Mouse (Mus musculus): ENCODE measurements around the gene Fer1l4. TPM values are rescaled to one million over a fixed set of nuclear protein-coding genes. Genes with fewer than 3 reads are reported as not detected.

The Fer1l4 gene
- total and polyA plus RNA-seq, 3 experiments: 0.12 TPM; not detected in 2

DNA sequence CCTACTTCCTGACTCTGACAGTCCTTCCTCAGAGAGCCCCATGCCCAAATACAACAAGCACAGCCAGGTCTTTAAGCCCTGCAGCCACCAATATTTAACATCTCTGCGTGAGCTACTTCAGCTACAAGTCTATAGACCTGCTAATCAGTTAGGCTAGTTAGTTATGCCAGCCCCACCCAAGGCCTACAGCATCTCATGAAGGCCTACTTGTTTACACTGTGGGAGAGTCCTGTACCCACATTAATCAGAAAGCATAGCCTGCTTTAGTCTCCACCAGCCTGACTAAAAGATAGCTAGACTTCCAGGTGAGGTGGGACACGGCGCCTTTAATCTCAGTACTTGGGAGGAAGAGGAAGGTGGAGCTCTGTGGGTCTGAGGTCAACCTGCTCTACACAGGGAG is 13.4 kb downstream of the Fer1l4 start:
- intact Hi-C loops (cut with DNase I): no loop called here
- Histone ChIP-seq H3K27me3 (ENCODE audit: control insufficient read depth, insufficient read depth, low read length) (no peaks in the 10 kb centered on the region), H3K4me1 (ENCODE audit: control insufficient read depth, insufficient read depth, low read length) (no peaks in the 10 kb centered on the region), H3K79me2 (replicated peaks; ENCODE audit: control insufficient read depth, insufficient read depth, low read length) (no peaks in the 10 kb centered on the region), H3K36me3 (ENCODE audit: control insufficient read depth, insufficient read depth, low read length) (no peaks in the 10 kb centered on the region), H3K9ac (ENCODE audit: low read depth, low read length) (no peak overlapping the region), H3K27ac (no peak overlapping the region), H3K4me3 (no peak overlapping the region)
- TF ChIP-seq EP300 (IDR thresholded peaks at IDR 0.05; ENCODE audit: insufficient read depth, low read depth, low read length) (no peak), CTCF (IDR thresholded peaks at IDR 0.05) (no peak), POLR2A (IDR thresholded peaks at IDR 0.05; ENCODE audit: insufficient read depth, low read depth, low read length) (no peak)
- no peak for DNase-seq
- WGBS: 77% methylated on average over 3 of the region's 3 CpGs

DNA sequence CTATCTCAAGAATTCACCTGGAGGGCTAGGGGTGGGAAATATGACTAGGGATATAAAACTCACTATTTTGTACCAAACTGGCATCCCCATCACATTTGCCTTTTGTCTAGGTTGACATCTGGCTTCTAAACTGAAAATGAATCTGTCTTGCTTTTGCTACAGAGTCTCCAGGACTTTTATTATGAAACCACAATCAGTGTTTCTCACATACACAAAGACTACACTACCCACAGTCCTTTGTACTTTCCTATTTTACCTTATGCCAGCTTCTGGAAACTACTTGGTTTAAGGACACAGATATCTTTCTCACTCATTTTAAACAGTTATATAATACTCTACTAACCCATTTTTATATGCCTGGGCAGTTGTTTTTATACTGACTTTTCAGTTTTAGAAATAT is 27.3 kb downstream of the Fer1l4 start:
- H3K27ac ChIP-seq: no peak overlapping the region
- intact Hi-C loops (cut with DNase I): no loop called here
- no peak for DNase-seq
- H3K4me3 ChIP-seq: no peak overlapping the region
- H3K9ac ChIP-seq (ENCODE audit: low read depth, low read length): no peak overlapping the region
- no peaks in the 10 kb centered on the region for H3K36me3 ChIP-seq (ENCODE audit: control insufficient read depth, insufficient read depth, low read length)
- no peak for TF ChIP-seq EP300 (IDR thresholded peaks at IDR 0.05; ENCODE audit: insufficient read depth, low read depth, low read length)
- TF ChIP-seq CTCF (IDR thresholded peaks at IDR 0.05): no peak
- TF ChIP-seq POLR2A (IDR thresholded peaks at IDR 0.05; ENCODE audit: insufficient read depth, low read depth, low read length): no peak
- H3K27me3 ChIP-seq (ENCODE audit: control insufficient read depth, insufficient read depth, low read length): no peaks in the 10 kb centered on the region
- no peaks in the 10 kb centered on the region for H3K4me1 ChIP-seq (ENCODE audit: control insufficient read depth, insufficient read depth, low read length)
- no peaks in the 10 kb centered on the region for H3K79me2 ChIP-seq (replicated peaks; ENCODE audit: control insufficient read depth, insufficient read depth, low read length)

DNA sequence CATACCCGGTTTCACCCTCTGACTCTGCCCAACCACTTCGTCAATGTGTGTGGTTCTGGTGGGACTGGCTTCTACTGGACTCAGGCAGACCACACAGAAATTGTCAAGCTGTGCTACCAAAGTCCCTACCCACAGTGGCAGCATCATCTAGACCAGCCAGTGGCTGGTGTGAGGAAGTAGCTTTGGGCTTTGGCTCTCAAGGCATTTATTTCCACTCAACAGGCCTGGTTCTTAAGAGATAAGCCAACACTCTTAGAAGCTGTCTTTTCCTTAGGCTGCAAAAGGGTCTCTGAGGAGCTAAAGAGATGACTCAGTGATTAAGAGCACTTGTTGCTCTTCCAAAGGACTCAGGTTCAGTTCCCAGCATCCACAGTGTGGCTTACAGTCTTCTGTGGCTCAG is 31.0 kb downstream of the Fer1l4 start:
- no peaks in the 10 kb centered on the region for H3K79me2 ChIP-seq (replicated peaks; ENCODE audit: control insufficient read depth, insufficient read depth, low read length)
- WGBS: 88% methylated on average over 2 of the region's 2 CpGs
- no peaks in the 10 kb centered on the region for H3K27me3 ChIP-seq (ENCODE audit: control insufficient read depth, insufficient read depth, low read length)
- H3K27ac ChIP-seq: no peak overlapping the region
- no peaks in the 10 kb centered on the region for H3K4me1 ChIP-seq (ENCODE audit: control insufficient read depth, insufficient read depth, low read length)
- no peak for DNase-seq
- H3K36me3 ChIP-seq (ENCODE audit: control insufficient read depth, insufficient read depth, low read length): no peaks in the 10 kb centered on the region
- no peak overlapping the region for H3K4me3 ChIP-seq
- H3K9ac ChIP-seq (ENCODE audit: low read depth, low read length): no peak overlapping the region
- TF ChIP-seq EP300 (IDR thresholded peaks at IDR 0.05; ENCODE audit: insufficient read depth, low read depth, low read length): no peak
- no peak for TF ChIP-seq POLR2A (IDR thresholded peaks at IDR 0.05; ENCODE audit: insufficient read depth, low read depth, low read length)
- TF ChIP-seq CTCF (IDR thresholded peaks at IDR 0.05): no peak
- intact Hi-C loops (cut with DNase I): no loop called here

DNA sequence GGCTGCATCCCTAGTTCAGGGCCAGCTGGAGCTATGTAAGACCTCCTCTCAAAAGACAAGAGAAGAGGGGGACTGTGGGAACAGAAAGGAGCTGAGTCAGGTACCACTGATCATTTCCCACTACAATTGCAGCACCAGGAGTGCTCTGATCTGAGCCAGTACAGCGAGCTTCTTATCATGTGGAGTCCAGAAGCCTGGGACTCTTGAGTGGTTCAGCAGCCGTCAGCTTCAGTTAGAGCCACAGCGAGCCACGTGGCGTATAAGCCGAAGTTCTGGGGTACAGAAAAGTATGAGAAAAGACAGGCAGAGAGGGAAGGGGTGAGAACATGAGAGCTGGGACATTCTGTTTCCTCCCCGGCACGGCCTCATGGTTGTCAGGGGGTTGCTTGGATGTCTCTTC is 31.5 kb downstream of the Fer1l4 start:
- Histone ChIP-seq H3K36me3 (ENCODE audit: control insufficient read depth, insufficient read depth, low read length) (no peaks in the 10 kb centered on the region), H3K79me2 (replicated peaks; ENCODE audit: control insufficient read depth, insufficient read depth, low read length) (no peaks in the 10 kb centered on the region), H3K4me3 (no peak overlapping the region), H3K4me1 (ENCODE audit: control insufficient read depth, insufficient read depth, low read length) (no peaks in the 10 kb centered on the region), H3K27me3 (ENCODE audit: control insufficient read depth, insufficient read depth, low read length) (no peaks in the 10 kb centered on the region), H3K9ac (ENCODE audit: low read depth, low read length) (no peak overlapping the region), H3K27ac (no peak overlapping the region)
- DNase-seq: no peak
- TF ChIP-seq CTCF (IDR thresholded peaks at IDR 0.05) (no peak), EP300 (IDR thresholded peaks at IDR 0.05; ENCODE audit: insufficient read depth, low read depth, low read length) (no peak), POLR2A (IDR thresholded peaks at IDR 0.05; ENCODE audit: insufficient read depth, low read depth, low read length) (no peak)
- 78% methylated on average over 8 of the region's 8 CpGs for WGBS
- intact Hi-C loops (cut with DNase I): no loop called here

GRCm38 (mm10) chr2:156018106-156018505 is 34.6 kb downstream of the Fer1l4 start:
- TF ChIP-seq EP300 (IDR thresholded peaks at IDR 0.05; ENCODE audit: insufficient read depth, low read depth, low read length) (no peak), CTCF (IDR thresholded peaks at IDR 0.05) (no peak), POLR2A (IDR thresholded peaks at IDR 0.05; ENCODE audit: insufficient read depth, low read depth, low read length) (no peak)
- Histone ChIP-seq H3K4me1 (ENCODE audit: control insufficient read depth, insufficient read depth, low read length) (no peaks in the 10 kb centered on the region), H3K4me3 (no peak overlapping the region), H3K36me3 (ENCODE audit: control insufficient read depth, insufficient read depth, low read length) (no peaks in the 10 kb centered on the region), H3K27ac (no peak overlapping the region), H3K9ac (ENCODE audit: low read depth, low read length) (no peak overlapping the region), H3K27me3 (ENCODE audit: control insufficient read depth, insufficient read depth, low read length) (no peaks in the 10 kb centered on the region), H3K79me2 (replicated peaks; ENCODE audit: control insufficient read depth, insufficient read depth, low read length) (no peaks in the 10 kb centered on the region)
- 87% methylated on average over 3 of the region's 3 CpGs for WGBS
- DNase-seq: no peak
- intact Hi-C loops (cut with DNase I): no loop called here

- TF ChIP-seq POLR2A (IDR thresholded peaks at IDR 0.05; ENCODE audit: insufficient read depth, low read depth, low read length) (peak; percentile 50), CTCF (IDR thresholded peaks at IDR 0.05) (no peak)
- under 1% methylated on average over 45 of the region's 45 CpGs for WGBS
- Histone ChIP-seq H3K36me3 (ENCODE audit: control insufficient read depth, insufficient read depth, low read length) (no peaks in the 10 kb centered on the region), H3K9ac (ENCODE audit: low read depth, low read length) (peak within 1 kb of the TSS; percentile 71), H3K27me3 (ENCODE audit: control insufficient read depth, insufficient read depth, low read length) (no peaks in the 10 kb centered on the region), H3K4me1 (ENCODE audit: control insufficient read depth, insufficient read depth, low read length) (peaks cover 2% of the 10 kb centered on the region; the same call in 1 of the 2 replicates), H3K79me2 (replicated peaks; ENCODE audit: control insufficient read depth, insufficient read depth, low read length) (no peaks in the 10 kb centered on the region), H3K27ac (peak within 1 kb of the TSS; percentile 60), H3K4me3 (peak within 1 kb of the TSS; percentile 95)
- peak; percentile 98 for DNase-seq
- intact Hi-C loops (cut with DNase I): loop anchor here (5.0 to 10.0 kb wide), 2 partner anchors 99 to 137 kb away; partner anchors contain the start of genes Nfs1 and Romo1
These were observed 44.7 kb downstream of the Fer1l4 start, which contains the start of the genes 6430550D23Rik and Ergic3 for GRCm38 (mm10) chr2:156007888-156008532. TSS of gene 6430550D23Rik (minus strand) at chr2:156007977. TSS of gene Ergic3 (plus strand) at chr2:156008045.

Data from heart, adult 2 months (tissue).